Mouse (Mus musculus) left cerebral cortex, adult 2 months (tissue): Measurements from ENCODE around the gene Igsf21. TPM values are rescaled to one million over a fixed set of nuclear protein-coding genes. Genes with fewer than 3 reads are reported as not detected.

Experiments used
- DNase-seq, 2 experiments: peaks; one replicate each; pipeline ENCODE4 v3.0.0; 2021 to 2022; ENCODE audit warnings: low spot score in 2 of 2, mixed read lengths in 1 of 2; ENCODE audit errors: extremely low spot score in 1 of 2
- H3K27ac ChIP-seq: fragments of 200-600 bp; 2 replicates; pipeline ENCODE4 v1.8.1; 2022
- H3K4me3 ChIP-seq: fragments of 200-600 bp; 2 replicates; pipeline ENCODE4 v1.8.1; 2022
- CTCF ChIP-seq: fragments of 200-600 bp; IDR thresholded peaks from 2 replicates; pipeline ENCODE4 v1.8.1; 2022; ENCODE audit warnings: antibody characterized with exemption, mild to moderate bottlenecking, moderate library complexity
- intact Hi-C: fragments of 180-260 bp; cut with DNase I; formaldehyde crosslinking; loops from one replicate; pipeline ENCODE4 v1.15.1; 2025
- total RNA-seq, 2 experiments: library from RNA; stranded (reverse); gene quantifications; 2 replicates each; pipeline ENCODE4 v1.2.3; 2021

Gene Igsf21
- total RNA-seq, 2 experiments from 2014 or later: 68.8 to 75.2 TPM

DNA sequence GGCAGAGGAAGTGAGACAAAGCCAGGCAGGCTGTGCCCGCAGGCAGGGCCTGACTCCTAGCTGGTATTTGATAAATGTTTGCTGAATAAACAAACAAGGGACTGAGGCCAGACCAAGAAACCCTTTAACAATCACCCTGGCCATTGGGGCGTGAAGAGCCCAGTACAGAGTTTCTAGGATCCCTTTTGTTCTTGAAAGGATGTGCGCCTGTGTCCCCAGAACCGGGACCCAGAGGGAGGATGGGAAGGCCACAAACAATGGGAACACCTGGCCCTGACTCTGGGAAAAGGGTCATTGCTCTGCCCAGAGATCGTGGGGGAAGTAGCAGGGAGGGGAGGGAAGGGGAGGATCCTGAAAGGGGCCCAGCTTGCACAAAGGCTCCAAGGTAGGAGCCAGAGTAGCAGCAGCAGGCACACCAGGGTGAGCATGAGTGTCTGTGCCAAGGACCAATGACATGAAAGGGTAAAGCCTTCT lies 269.2 kb downstream of the Igsf21 start:
- DNase-seq: no peak
- no peak overlapping the region for H3K4me3 ChIP-seq
- intact Hi-C loops: loop anchor here (10.0 kb wide), 1 partner anchor 283 kb away; no protein-coding TSS in a partner anchor
- no peak for TF ChIP-seq CTCF
- H3K27ac ChIP-seq: no peak overlapping the region
